Comparison of ENCODE assay signal across 23 mouse cellular contexts in genomic region chr3:152706901-152707300, GRCm38 (mm10). TPM values are rescaled to one million over a fixed set of nuclear protein-coding genes. Genes with fewer than 3 reads are reported as not detected.
A peak's percentile ranks its signal among the peaks of the same experiment; 100 is the strongest.
DNase-seq lines count a peak whose midpoint lies in the region; ATAC-seq and TF ChIP-seq lines count a peak whose summit lies in the region.
"Had no signal": no experiment of that assay in that cellular context is flagged by ENCODE, and none has a peak within 500 bp of the region (broad histone marks: within the 10 kb centered on the region; RNA-seq: fewer than 3 reads in every experiment).

No protein-coding gene starts in this region.

- no peak for ATAC-seq in liver, embryonic 12.5 days
- ATAC-seq: activated CD4-positive, CD25-positive, alpha-beta regulatory T cell, adult 4 months; CD4-positive, CD25-positive, alpha-beta regulatory T cell, adult 4 months had no signal

- DNase-seq in heart, adult 11 months, result peak; percentile 13
- no peak for DNase-seq in heart, embryonic 10.5 days (ENCODE audit: low spot score)
- peak; percentile 32 for DNase-seq in liver, adult 2 months (ENCODE audit: extremely low read depth, low read depth, low spot score)
- peak; percentile 91 for DNase-seq in Muller cell, postnatal 12 days (ENCODE audit: inconsistent ontology term)
- peak; percentile 34 for DNase-seq in adipocyte (ENCODE audit: low spot score)
- DNase-seq in thymus, postnatal 4 days, result no peak
- no peak for DNase-seq in adrenal gland, postnatal 25 days
- DNase-seq: adrenal gland, adult 8-10 months; adrenal gland, postnatal 10 days; adrenal gland, postnatal 14 days; adrenal gland, postnatal 36 days; B cell, adult 2 months; cerebellum, adult 11 months; cerebellum, adult 11-12 months; cerebellum, adult 18-20 months; cerebellum, adult 2 months; cerebellum, adult 8-10 months had no signal

- 83% methylated on average over 2 of the region's 2 CpGs for WGBS in heart, embryonic 10.5 days
- WGBS in liver, adult 2 months, result 59% methylated on average over 2 of the region's 2 CpGs
- 78% methylated on average over 2 of the region's 2 CpGs for WGBS in liver, embryonic 12.5 days (ENCODE audit: insufficient replicate concordance)

- no peak overlapping the region for H3K4me2 ChIP-seq in liver, embryonic 12.5 days

- no peaks in the 10 kb centered on the region for H3K36me3 ChIP-seq in heart, embryonic 10.5 days
- no peaks in the 10 kb centered on the region for H3K36me3 ChIP-seq in liver, adult 2 months (ENCODE audit: control insufficient read depth, insufficient read depth, low read length)
- no peaks in the 10 kb centered on the region for H3K36me3 ChIP-seq in liver, embryonic 12.5 days
- H3K36me3 ChIP-seq: G1E had no signal

- H3K4me1 ChIP-seq in heart, embryonic 10.5 days, result no peaks in the 10 kb centered on the region
- H3K4me1 ChIP-seq in liver, adult 2 months (ENCODE audit: control insufficient read depth, insufficient read depth, low read length), result no peaks in the 10 kb centered on the region
- H3K4me1 ChIP-seq in liver, embryonic 12.5 days, result no peaks in the 10 kb centered on the region

- H3K27me3 ChIP-seq in heart, embryonic 10.5 days (ENCODE audit: insufficient read depth, poor library complexity, severe bottlenecking), result no peaks in the 10 kb centered on the region
- no peaks in the 10 kb centered on the region for H3K27me3 ChIP-seq in liver, adult 2 months (ENCODE audit: control insufficient read depth, insufficient read depth, low read length)
- peaks cover 7% of the 10 kb centered on the region; the same call in 1 of the 2 replicates for H3K27me3 ChIP-seq in liver, embryonic 12.5 days (replicated peaks)
- H3K27me3 ChIP-seq: CH12.LX, Patski had no signal

- no peak overlapping the region for H3K9ac ChIP-seq in liver, adult 2 months (ENCODE audit: low read depth, low read length)
- no peak overlapping the region for H3K9ac ChIP-seq in liver, embryonic 12.5 days

- TF ChIP-seq POLR2A in liver, adult 2 months (IDR thresholded peaks at IDR 0.05; ENCODE audit: extremely low read depth, insufficient read depth, low read length), result no peak

- H3K27ac ChIP-seq in heart, embryonic 10.5 days, result no peak overlapping the region
- no peak overlapping the region for H3K27ac ChIP-seq in liver, adult 2 months (replicated peaks; ENCODE audit: insufficient read depth, low read depth, low read length)
- no peak overlapping the region for H3K27ac ChIP-seq in liver, embryonic 12.5 days

- no peaks in the 10 kb centered on the region for H3K9me3 ChIP-seq in heart, embryonic 10.5 days
- H3K9me3 ChIP-seq in liver, embryonic 12.5 days (replicated peaks), result no peaks in the 10 kb centered on the region
- H3K9me3 ChIP-seq: G1E had no signal

- no peaks in the 10 kb centered on the region for H3K79me2 ChIP-seq in liver, adult 2 months (ENCODE audit: control insufficient read depth, insufficient read depth, low read length)

- no peak overlapping the region for H3K4me3 ChIP-seq in heart, embryonic 10.5 days
- H3K4me3 ChIP-seq in liver, adult 2 months (ENCODE audit: insufficient read depth, low read depth, low read length), result no peak overlapping the region
- no peak overlapping the region for H3K4me3 ChIP-seq in liver, embryonic 12.5 days

- TF ChIP-seq CTCF in liver, adult 2 months (IDR thresholded peaks at IDR 0.05; ENCODE audit: low read depth, low read length), result no peak

RNA-seq across cellular contexts. Expression of gene Pigk, which starts 7.0 kb away (rescaled TPM):
- 39.8 and 47.3 TPM in 2 replicates for polyA plus RNA-seq in heart, embryonic 10.5 days (2016; fragmentation: Nextera tagmentation; extraction: Ambion mirVana)
- total RNA-seq in liver, adult 2 months (2014; rRNA removed), result 23.7 and 27.1 TPM in 2 replicates
- polyA plus RNA-seq in liver, adult 2 months (2012; rRNA removed), result 13.9 and 14.1 TPM in 2 replicates
- 24.9 and 34.5 TPM in 2 replicates for polyA plus RNA-seq in liver, embryonic 12.5 days (2016; fragmentation: Nextera tagmentation; extraction: Ambion mirVana)
- total RNA-seq in adrenal gland, postnatal 25 days (2021), result 63.0 and 70.0 TPM in 2 replicates

RNA-seq across cellular contexts. Expression of gene Ak5, which starts 38.7 kb away (rescaled TPM):
- polyA plus RNA-seq in heart, embryonic 10.5 days (2016; fragmentation: Nextera tagmentation; extraction: Ambion mirVana), result 1.5 and 3.0 TPM in 2 replicates
- 0.07 TPM in 1 of 2 replicates, not detected in the other for total RNA-seq in liver, adult 2 months (2014; rRNA removed)
- 0.12 TPM in 1 of 2 replicates, not detected in the other for polyA plus RNA-seq in liver, adult 2 months (2012; rRNA removed)
- polyA plus RNA-seq in liver, embryonic 12.5 days (2016; fragmentation: Nextera tagmentation; extraction: Ambion mirVana), result 1.1 TPM in 2 replicates
- 3.9 and 5.8 TPM in 2 replicates for total RNA-seq in adrenal gland, postnatal 25 days (2021)
- polyA plus RNA-seq: activated CD4-positive, CD25-positive, alpha-beta regulatory T cell, adult 4 months; G1E had no signal

Comparison
In these comparisons a context has a peak if more than half of its experiments do, and no peak if none do; other contexts are left out.
1. DNase-seq: peak in heart, adult 11 months (single experiment), liver, adult 2 months (single experiment), Muller cell, postnatal 12 days (single experiment) and adipocyte (single experiment); none in heart, embryonic 10.5 days (single experiment), thymus, postnatal 4 days (single experiment) and adrenal gland, postnatal 25 days (single experiment).